Mouse (Mus musculus) bone marrow macrophage, adult 2 months (primary cell): ENCODE measurements around the gene Atp5mpl.

Experiments
- CTCF ChIP-seq: IDR thresholded peaks from 2 replicates; pipeline ENCODE4 v1.5.1; 2012; ENCODE audit warnings: low read depth, mild to moderate bottlenecking, low read length, moderate library complexity
- POLR2A ChIP-seq: IDR thresholded peaks from 2 replicates; pipeline ENCODE4 v1.6.1; 2012; ENCODE audit warnings: mild to moderate bottlenecking, low read depth, low read length, borderline replicate concordance

- TF ChIP-seq CTCF (no peak), POLR2A (no peak)
Measured at GRCm38 (mm10) chr12:111923117-111923516, 43.7 kb downstream of the Atp5mpl start.
